Mouse (Mus musculus) ES-Bruce4 (cell line): ENCODE measurements at regions not wholly inside any gene's neighbourhood (a gene's known extent, or its start where the extent isn't known, plus 50 kb on each side); places are given as distances from the start of the nearest gene placed in this dataset.

Source experiments
- CTCF ChIP-seq: IDR thresholded peaks from one replicate; pipeline ENCODE4 v1.8.1; 2011; ENCODE audit warnings: low read depth, low read length
- EP300 ChIP-seq: IDR thresholded peaks from 2 replicates; pipeline ENCODE4 v1.6.1; 2011; ENCODE audit warnings: low read depth, low read length; ENCODE audit not compliant: insufficient read depth
- POLR2A ChIP-seq: IDR thresholded peaks from one replicate; pipeline ENCODE4 v1.8.1; 2011; ENCODE audit warnings: low read length; ENCODE audit not compliant: insufficient read depth

- TF ChIP-seq CTCF, result no peak
- TF ChIP-seq EP300, result no peak
- TF ChIP-seq POLR2A, result no peak
Measured at GRCm38 (mm10) chr4:62825256-62825655, 140.1 kb upstream of the Zfp618 start.
